Comparison of ENCODE assay signal across 8 mouse cellular contexts in genomic region chr2:119669010-119669409, GRCm38 (mm10). TPM values are rescaled to one million over a fixed set of nuclear protein-coding genes. Genes with fewer than 3 reads are reported as not detected.
A peak's percentile ranks its signal among the peaks of the same experiment; 100 is the strongest.
DNase-seq lines count a peak whose midpoint lies in the region; ATAC-seq and TF ChIP-seq lines count a peak whose summit lies in the region.

No protein-coding gene starts in this region.

- TF ChIP-seq CTCF in gastrocnemius, adult 2 months (IDR thresholded peaks at IDR 0.05) = peak; percentile 63
- TF ChIP-seq CTCF in testis, adult 2 months (IDR thresholded peaks at IDR 0.05; ENCODE audit: control insufficient read depth, insufficient read depth, insufficient replicate concordance, low read depth, low read length) = peak; percentile 20; the same call in 1 of the 2 replicates

- ATAC-seq in activated CD4-positive, CD25-positive, alpha-beta regulatory T cell, adult 4 months = no peak

- no peaks in the 10 kb centered on the region for H3K27me3 ChIP-seq in testis, adult 2 months (ENCODE audit: control insufficient read depth, insufficient read depth, low read length)

- intact Hi-C loops in gastrocnemius, adult 2 months (cut with DNase I) = no loop called here

- H3K4me1 ChIP-seq in testis, adult 2 months (ENCODE audit: control insufficient read depth, insufficient read depth, low read length) = no peaks in the 10 kb centered on the region

- TF ChIP-seq POLR2A in testis, adult 2 months (IDR thresholded peaks at IDR 0.05; ENCODE audit: control insufficient read depth, low read depth, low read length) = no peak

- no peak overlapping the region for H3K4me3 ChIP-seq in gastrocnemius, adult 2 months
- H3K4me3 ChIP-seq in testis, adult 2 months (ENCODE audit: control insufficient read depth, low read depth, low read length) = no peak overlapping the region

- H3K36me3 ChIP-seq in testis, adult 2 months (ENCODE audit: control insufficient read depth, insufficient read depth, low read length) = no peaks in the 10 kb centered on the region

- H3K27ac ChIP-seq in gastrocnemius, adult 2 months = no peak overlapping the region
- H3K27ac ChIP-seq in testis, adult 2 months (ENCODE audit: control insufficient read depth, insufficient read depth, low read depth, low read length) = no peak overlapping the region

- peak; percentile 15 for DNase-seq in gastrocnemius, adult 2 months
- no peak for DNase-seq in gastrocnemius, postnatal 10 days
- DNase-seq in testis, postnatal 10 days (ENCODE audit: low spot score) = no peak
- peak; percentile 22 to 45 for DNase-seq in kidney, postnatal 36 days
- DNase-seq in thymus, postnatal 14 days = peak; percentile 37
- no peak for DNase-seq in right cerebral cortex, adult 18-20 months

RNA-seq across cellular contexts. Expression of gene Rtf1, which starts 5.9 kb away (rescaled TPM):
- 10 to 100 TPM; 25.3 to 27.2 TPM for total RNA-seq in gastrocnemius, adult 2 months (2021)
- total RNA-seq in gastrocnemius, postnatal 10 days (2021) = 10 to 100 TPM; 26.7 to 29.2 TPM
- 9.3 and 11.8 TPM in 2 replicates for polyA plus RNA-seq in testis, adult 2 months (2012; rRNA removed)
- 10 to 100 TPM; 32.4 to 44.1 TPM for polyA plus RNA-seq in activated CD4-positive, CD25-positive, alpha-beta regulatory T cell, adult 4 months (2017; shearing (Covaris generic))

RNA-seq across cellular contexts. Expression of gene Ndufaf1, which starts 6.4 kb away (rescaled TPM):
- total RNA-seq in gastrocnemius, adult 2 months (2021) = 10 to 100 TPM; 36.7 to 62.7 TPM
- total RNA-seq in gastrocnemius, postnatal 10 days (2021) = 10 to 100 TPM; 36.0 to 40.0 TPM
- polyA plus RNA-seq in testis, adult 2 months (2012; rRNA removed) = 5.2 and 6.7 TPM in 2 replicates
- 10 to 100 TPM; 24.0 to 29.3 TPM for polyA plus RNA-seq in activated CD4-positive, CD25-positive, alpha-beta regulatory T cell, adult 4 months (2017; shearing (Covaris generic))

RNA-seq across cellular contexts. Expression of gene Oip5, which starts 50.7 kb away (rescaled TPM):
- total RNA-seq in gastrocnemius, adult 2 months (2021) = not detected
- total RNA-seq in gastrocnemius, postnatal 10 days (2021) = 1 to 10 TPM; 2.5 to 3.4 TPM
- polyA plus RNA-seq in testis, adult 2 months (2012; rRNA removed) = 10.3 and 11.4 TPM in 2 replicates
- 10 to 100 TPM in 1 of 2 experiments, 1 to 10 TPM in 1; 7.9 to 10.1 TPM for polyA plus RNA-seq in activated CD4-positive, CD25-positive, alpha-beta regulatory T cell, adult 4 months (2017; shearing (Covaris generic))

RNA-seq across cellular contexts. Expression of gene Nusap1, which starts 50.9 kb away (rescaled TPM):
- total RNA-seq in gastrocnemius, adult 2 months (2021) = under 1 TPM; 0.11 to 0.28 TPM
- total RNA-seq in gastrocnemius, postnatal 10 days (2021) = 1 to 10 TPM; 6.8 to 8.4 TPM
- polyA plus RNA-seq in testis, adult 2 months (2012; rRNA removed) = 6.0 and 7.1 TPM in 2 replicates
- 10 to 100 TPM; 39.2 to 40.2 TPM for polyA plus RNA-seq in activated CD4-positive, CD25-positive, alpha-beta regulatory T cell, adult 4 months (2017; shearing (Covaris generic))

Comparison
In these comparisons a context has a peak if more than half of its experiments do, and no peak if none do; other contexts are left out.
1. DNase-seq: peak in gastrocnemius, adult 2 months (single experiment), kidney, postnatal 36 days (2 of 2) and thymus, postnatal 14 days (single experiment); none in gastrocnemius, postnatal 10 days (single experiment), testis, postnatal 10 days (single experiment) and right cerebral cortex, adult 18-20 months (single experiment).